Mouse (Mus musculus) lung, postnatal 25 days (tissue): Measurements from ENCODE around the gene Arid1a.
"Not testable (repeated sequence)": the region's sequence is repeated elsewhere in the genome, so short reads cannot be mapped to it uniquely, and the experiment has no call there.

ENCODE experiments used
- DNase-seq: peaks from one replicate; pipeline ENCODE4 v3.0.0; 2022; ENCODE audit warnings: low spot score

The Arid1a gene

DNA sequence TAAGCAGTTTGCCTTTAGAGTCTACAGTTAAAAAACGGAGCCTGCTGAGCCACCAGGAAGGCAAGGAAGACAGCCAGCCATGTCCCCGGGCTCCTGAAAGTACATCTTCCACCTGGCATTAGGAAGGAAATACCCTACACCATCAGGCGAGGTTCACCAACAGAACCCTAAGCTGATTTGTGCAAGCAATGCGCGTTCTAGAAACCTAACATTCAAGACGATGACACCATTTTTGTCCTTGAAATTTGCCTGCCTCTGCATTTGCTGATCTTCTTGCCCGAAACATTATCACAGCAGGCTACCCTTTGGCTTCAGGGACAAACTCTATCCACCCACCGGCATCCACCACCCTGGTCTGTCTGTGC, 82.3 kb downstream of the Arid1a start:
- no peak for DNase-seq

GRCm38 (mm10) chr4:133673666-133674330, 82.8 kb downstream of the Arid1a start:
- peak; percentile 61 for DNase-seq

GRCm38 (mm10) chr4:133672845-133673647, 83.5 kb downstream of the Arid1a start:
- peak; percentile 66 for DNase-seq

GRCm38 (mm10) chr4:133671881-133672844, 84.4 kb downstream of the Arid1a start, which contains the start of gene Pigv:
Gene Pigv, minus strand, starts transcription at chr4:133672647.
- DNase-seq, result peak; percentile 89

DNA sequence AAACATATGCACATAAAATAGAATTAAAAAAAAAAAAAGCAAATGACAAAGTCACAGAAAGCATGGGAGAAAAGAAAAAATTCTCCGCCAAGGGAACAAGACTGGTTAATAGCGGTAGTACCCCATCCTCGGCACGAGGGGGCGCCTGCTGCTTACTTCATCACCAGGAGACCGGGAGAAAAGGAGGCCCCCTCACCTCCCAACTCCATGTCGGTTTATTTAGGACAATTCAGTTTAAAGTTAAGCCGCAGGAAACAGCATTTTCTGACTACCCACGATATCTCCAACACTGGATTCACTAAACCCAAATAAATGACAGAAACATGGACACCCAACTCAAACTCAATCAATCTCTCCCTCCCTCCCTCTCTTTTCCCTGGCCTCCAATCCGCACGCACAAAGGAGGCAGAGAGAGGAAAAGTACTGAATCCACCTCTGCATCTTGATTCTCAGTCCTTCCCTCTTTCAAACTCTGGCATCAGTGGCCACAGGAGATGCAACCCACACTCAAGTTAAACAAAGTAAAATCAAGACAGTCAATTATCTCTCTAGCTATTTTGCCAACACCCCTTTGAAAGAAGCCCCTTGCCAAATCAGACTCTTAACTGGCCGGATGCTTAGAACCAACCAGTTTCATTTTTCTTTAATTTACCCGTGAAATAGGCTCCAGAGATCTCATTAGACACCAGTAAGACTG, 85.2 kb downstream of the Arid1a start:
- DNase-seq, result peak; percentile 88

DNA sequence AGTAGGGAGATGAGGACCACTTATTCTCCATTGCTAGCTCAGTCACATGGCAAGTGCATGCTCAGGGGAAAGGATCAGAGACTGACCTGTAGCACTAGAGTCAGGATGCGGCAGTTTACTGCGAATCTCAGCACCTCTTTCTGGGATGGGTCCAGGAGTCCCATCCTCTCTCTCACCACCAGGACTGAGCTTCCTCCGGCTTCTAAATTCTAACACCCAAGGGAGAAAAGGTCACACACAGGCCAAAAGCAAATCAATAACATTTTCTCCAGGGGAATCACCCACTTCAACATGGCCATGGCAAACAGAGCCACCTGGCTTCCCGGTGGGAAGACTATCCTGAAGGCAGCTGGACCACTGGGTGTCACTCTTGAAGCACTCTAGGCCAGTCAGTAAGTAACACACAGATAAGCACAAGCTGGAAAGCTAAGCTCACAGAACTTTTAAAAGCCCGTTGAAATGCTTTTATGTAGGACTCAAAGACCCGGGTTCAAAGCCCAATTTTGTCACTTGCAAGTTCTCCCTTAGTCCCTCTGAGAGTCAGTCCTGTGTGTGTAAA, 86.8 kb downstream of the Arid1a start:
- DNase-seq, result no peak

GRCm38 (mm10) chr4:133668537-133668936, 88.0 kb downstream of the Arid1a start:
- DNase-seq, result no peak

GRCm38 (mm10) chr4:133666199-133666598, 90.4 kb downstream of the Arid1a start:
- DNase-seq, result peak; percentile 59

DNA sequence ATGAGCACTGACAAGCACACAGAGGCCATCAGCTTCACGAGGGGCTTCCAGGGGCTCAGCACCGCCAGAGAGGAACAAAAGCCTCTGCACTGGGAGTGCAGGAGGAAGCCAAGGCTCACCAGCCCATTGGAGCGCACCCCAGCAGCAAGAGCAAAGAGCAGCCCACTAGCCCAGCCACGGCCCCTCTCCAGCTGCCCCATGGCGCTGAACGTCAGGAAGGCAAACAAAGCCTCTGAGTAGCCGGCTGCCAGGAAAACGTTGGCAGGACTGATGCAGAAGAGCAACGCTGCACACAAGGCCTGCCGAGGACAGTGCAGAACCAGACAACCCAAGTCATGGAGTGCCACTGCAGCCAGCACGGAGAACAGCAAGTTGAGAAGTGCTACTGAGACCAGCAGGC, 91.5 kb downstream of the Arid1a start:
- DNase-seq, result no peak

DNA sequence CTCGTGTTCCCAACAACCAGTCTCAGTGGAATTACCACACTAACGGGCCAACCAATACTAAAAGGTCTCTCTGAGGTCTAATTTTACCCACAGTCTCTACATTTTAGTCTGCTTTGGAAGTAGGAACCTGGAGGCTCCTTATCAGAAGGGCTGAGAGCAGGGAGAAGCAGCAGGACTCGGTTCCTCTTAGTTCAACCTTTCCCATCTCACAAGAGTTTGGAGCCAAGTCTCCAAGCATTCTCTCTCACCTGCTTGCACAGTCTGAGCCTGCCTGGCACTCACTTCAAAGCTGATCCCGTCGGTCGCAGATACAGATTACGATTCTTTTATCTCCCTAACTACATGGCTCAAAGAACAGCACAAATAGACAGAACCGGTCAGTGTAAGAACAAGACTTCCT, 93.6 kb downstream of the Arid1a start:
- DNase-seq, result no peak

DNA sequence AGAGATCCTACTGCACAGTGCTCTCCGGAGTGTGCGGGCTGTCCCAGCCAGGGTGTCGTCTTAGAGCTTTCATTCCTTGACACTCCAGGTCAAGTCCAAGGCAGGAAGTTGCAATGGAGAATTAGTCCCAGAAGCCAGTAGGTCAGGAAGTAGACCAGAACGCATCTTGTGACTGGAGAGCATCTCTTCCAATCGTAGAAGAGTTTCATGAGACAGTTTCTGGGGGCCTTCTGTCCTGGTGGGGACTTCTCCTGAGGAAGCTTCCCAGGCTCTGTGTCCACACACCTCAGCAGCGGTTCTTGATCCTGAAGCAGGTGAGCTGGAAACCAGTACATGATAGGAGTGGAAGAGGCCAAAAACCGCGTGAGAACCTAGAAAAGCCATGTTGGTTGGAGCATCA, 94.1 kb downstream of the Arid1a start:
- DNase-seq, result no peak

GRCm38 (mm10) chr4:133660193-133661155, 96.1 kb downstream of the Arid1a start:
- peak; percentile 87 for DNase-seq

DNA sequence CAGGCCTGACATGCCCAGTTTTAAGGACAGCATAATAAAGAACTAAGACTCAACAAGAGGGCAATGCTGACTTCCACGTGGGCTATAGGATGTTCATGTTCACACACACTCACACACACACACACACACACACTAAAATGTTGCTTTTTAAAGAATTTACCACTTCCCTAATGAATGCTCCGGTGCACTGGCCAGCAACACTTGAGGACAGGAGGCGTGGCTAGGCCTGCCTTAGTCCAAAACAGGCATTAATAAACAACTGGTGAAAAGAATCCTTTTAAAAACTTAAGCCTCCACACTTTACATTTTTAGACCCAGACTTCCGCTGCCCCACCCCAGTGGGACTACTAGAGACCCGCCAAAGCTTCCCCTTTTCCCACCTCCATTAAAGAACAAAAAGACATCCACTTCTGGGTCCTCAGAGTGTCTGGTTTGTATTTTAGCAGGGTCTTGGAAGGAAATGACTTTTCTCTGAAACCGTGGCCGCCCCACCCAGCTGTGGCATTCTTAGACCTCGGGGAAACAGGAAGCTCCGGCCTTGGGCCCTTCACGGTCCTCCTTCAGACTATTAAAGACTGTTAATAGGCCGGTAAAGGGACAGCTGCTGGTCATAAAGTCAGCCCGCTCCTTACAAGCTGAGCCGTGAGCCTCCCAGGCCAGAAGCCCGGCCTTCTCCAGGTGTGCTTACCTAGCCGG, 96.9 kb downstream of the Arid1a start:
- DNase-seq, result peak; percentile 77

DNA sequence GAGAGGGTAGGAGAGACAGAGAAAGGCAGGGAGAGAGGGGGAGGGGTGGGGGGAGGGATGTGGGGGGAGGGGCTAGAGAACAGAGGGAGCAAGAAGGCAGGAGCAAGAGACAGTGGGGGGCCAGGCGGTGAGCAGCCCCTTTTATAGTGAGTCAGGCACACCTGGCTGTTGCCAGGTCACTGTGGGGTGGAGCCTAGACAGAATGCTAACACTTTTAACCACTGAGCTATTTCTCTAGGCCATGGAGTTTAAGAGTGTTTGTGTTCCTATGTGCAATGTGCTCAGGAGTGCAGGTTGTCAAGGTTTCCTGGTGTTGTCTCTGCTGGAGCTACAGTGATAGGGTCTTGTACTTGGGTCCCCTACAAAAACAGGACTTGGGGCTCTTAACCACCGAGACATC, 97.8 kb downstream of the Arid1a start:
- no peak for DNase-seq

GRCm38 (mm10) chr4:133657829-133658458, 98.6 kb downstream of the Arid1a start:
- no peak for DNase-seq

GRCm38 (mm10) chr4:133656997-133657396, 99.6 kb downstream of the Arid1a start:
- DNase-seq, result no peak

DNA sequence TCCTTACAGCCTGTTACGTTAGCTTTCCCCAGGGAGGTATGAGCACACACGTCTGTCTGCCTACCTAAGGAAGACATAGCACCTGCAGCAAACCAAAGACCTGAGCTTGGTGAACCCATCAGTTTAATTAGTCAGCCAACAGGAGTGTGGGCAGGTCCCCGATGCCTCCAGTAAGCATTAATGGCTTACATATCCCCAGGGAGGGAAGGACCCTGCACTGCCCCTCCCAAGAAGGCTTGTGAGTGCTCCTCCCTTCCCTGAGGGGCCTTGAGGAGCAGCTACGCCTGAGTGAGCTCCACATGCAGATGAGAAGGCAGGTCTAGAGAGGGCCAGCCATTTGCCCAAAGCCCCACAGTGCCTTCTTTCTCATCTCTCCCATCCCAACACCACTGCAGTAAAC, 100.3 kb downstream of the Arid1a start:
- DNase-seq, result no peak

GRCm38 (mm10) chr4:133654070-133654469, 102.5 kb downstream of the Arid1a start:
- not testable (repeated sequence) for DNase-seq

DNA sequence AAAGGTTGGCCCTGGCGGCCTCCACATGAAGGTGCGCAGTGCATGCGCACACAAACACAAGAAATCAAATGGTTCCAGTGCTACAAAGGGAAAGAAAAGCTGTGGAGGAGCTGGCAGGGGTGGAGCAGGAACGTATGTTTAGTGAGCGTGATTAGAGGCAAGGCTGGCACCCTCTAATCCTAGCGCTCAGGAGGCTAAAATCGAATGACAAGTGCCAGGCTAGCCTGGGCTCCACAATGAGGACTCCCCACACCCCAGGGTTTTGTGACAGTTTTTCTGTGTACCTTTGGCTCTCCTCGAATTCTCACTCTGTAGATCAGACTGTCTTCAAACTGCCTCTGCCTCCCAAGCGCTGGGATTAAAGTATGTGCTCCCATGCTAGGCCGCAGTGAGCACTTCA, 103.8 kb downstream of the Arid1a start:
- no peak for DNase-seq
